Mouse (Mus musculus): ENCODE results near the gene Cd300a.

DNA sequence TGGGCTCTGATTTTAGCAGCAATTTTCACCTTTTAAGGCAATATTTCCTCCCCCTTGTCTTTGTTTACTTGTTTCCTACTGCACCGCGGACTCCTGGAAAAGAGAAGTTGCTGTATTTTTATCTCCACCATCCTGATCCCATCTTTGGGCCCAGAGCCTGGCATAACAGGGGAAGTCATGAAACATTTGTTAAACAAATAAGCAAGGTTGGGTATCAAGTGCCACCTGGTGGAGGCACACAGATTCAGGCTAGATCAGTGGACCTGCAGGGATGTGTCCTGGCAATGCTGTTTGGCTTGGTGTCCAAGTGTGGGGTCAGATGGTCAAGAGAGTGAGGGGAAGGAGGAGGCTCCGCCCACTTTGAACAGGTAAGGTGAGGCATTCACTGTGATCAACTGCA lies 12.7 kb upstream of the Cd300a start:
- no peak for TF ChIP-seq EP300 (IDR thresholded peaks at IDR 0.05; ENCODE audit: insufficient read depth, low read depth, low read length)
- peak; percentile 41 for TF ChIP-seq CTCF (IDR thresholded peaks at IDR 0.05; ENCODE audit: low read depth, low read length)
- no peak for TF ChIP-seq POLR2A (IDR thresholded peaks at IDR 0.05; ENCODE audit: insufficient read depth, low read length)
